Mouse (Mus musculus) thymus, postnatal 4 days (tissue): ENCODE data around the gene Cd300lg.
A peak's percentile ranks its signal among the peaks of the same experiment; 100 is the strongest.

Source experiments
- DNase-seq: peaks from one replicate; pipeline ENCODE4 v3.0.0; 2021

Cd300lg gene

DNA sequence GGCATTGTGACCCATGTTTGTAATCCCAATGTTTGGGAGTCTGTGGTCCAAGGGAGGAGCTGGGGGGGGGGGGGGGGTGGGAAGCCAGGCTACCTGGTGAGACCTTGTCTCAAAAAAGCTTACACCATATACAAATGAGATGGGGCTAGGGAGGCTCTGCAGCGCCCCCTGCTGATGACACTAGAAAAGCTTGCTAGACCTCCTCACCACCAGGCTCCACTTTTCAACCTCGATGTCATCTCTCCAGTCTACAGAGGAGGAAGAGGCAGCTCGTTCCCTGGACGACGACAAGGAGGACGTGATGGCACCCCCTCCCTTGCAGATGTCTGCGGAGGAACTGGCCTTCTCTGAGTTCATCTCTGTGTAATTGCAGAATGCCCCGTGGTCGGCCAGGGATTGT lies 12.5 kb downstream of the Cd300lg start:
- peak; percentile 71 for DNase-seq

DNA sequence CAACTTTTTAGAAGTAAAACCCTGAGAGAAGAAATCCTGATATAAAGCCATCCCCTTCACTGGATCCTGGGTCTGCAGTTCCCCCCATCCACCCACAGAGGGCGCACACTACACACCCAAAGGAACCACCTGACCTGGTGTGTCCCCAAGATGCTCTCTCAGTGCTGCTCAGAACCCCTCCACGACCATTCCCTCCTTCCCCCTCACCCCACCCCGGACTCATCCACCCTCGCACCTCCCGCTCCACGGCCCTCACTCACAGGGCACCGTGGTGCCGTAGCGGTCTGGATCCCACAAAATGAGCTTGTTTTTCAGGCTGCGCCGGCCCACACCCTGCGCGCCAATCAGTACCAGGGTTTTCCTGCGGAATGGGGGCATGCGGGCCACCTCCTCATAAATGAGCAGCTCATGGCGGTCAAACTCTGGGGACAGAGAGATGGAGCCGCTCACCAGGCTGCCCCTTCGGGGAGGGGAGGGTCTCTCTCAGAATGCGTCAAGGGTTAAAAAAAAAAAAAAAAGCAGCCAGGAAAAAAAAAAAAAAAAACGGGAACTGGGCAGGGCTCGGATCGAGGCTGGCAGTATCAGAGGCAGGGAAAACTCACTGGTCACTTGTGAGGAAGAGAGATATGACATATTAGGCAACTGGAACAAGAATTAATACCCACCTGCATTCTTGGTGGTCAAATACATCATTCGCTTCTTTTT lies 20.1 kb downstream of the Cd300lg start:
- peak; percentile 75 for DNase-seq

DNA sequence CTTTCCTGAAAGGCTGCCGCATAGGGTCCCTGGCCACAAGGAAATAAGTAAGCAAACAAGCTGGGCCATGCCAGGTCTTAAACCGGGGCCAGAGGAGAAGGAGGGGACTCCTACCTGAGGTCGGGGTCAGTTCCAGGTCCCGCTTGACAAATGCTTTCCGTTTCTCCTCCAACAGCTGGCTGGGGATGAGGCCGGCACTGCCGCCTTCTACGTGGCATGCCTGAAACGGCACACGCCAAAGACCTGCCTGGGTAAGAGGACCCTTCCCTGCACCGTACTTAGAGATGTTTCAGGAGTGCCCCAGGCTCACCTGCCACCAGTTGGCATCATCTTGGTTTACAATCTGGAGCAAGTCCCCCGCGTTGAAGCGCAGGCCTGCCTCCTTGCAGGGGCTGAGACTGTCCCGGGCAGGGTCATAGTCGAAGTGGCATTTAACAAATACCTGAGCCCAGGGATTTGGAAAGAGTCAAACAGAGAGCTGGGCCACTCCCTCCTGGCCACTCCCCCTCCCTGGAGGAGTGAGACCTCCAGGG lies 20.7 kb downstream of the Cd300lg start:
- DNase-seq, result no peak

DNA sequence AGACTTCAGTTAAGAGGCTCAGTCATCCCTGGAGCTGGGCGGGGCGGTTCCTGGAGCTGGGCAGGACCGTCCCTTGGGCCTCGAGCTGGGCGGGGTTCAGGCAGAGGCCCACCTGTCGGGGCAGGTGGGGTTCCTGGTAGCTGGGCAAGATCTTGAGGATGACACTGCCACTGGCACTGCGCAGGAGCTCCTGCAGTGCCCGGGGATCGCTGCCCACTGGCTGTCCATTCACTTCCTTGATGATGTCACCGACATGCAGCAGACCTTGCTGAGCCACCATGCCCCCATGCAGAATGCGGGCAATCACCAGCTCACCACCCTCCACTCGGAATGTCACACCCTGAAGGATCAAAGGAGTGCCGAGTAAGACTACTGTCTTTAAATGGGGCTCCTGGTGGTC lies 21.8 kb downstream of the Cd300lg start:
- no peak for DNase-seq

DNA sequence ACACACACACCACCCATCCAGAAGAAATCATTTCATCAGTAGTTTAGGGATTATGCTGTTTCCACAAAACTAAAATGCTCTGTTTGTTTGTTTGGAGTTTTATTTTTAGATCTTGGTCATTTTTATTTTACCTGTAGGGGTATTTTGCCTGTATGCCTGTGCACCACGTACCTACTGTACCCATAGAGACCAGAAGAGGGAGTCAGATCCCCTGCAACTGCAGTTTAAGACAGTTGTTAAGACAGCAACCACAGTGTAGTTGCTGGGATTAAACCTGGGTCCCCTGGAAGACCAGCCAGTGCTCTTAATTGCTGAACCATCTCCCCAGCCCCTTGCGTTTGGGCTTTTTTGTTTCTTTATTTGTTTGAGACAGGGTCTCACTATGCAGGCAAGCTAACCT lies 27.7 kb downstream of the Cd300lg start:
- no peak for DNase-seq

DNA sequence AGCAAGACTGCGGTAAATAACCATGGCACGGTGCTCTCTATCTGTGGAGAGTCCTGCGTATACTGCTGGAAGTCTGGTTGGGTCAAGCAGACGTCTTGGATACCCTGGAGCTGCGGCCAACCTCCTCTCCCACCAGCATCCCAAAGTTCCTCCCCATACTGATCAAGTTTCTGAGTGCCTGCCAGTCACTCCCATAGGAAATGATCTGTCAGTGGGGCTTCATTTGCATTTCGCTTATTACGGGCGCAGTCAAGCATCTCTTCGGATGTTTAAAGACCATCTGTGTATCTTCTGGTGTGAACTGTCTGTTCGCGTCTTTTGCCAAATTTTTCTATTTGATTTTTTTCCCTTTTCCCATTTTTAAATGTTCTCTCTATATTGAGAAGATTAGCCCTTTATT lies 28.3 kb downstream of the Cd300lg start:
- no peak for DNase-seq

DNA sequence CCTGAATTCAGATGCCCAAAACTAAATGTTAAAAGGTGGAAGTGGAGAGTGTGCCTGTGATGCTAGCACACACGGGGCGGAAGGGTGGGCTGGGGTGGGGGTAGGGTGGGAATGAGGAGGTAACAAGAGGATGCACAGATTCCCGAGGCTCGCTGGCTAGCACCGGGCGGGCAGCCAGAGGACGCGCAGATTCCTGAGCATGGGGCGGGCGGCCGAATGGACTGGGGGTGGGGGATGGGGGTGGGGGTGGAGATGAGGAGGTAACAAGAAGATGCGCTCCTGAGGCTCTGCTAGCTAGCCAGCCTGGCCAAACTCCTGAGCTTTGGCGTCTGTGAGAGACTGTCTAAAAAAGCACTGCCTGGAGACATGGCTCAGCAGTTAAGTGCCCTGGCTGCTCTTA lies 29.1 kb downstream of the Cd300lg start:
- no peak for DNase-seq

DNA sequence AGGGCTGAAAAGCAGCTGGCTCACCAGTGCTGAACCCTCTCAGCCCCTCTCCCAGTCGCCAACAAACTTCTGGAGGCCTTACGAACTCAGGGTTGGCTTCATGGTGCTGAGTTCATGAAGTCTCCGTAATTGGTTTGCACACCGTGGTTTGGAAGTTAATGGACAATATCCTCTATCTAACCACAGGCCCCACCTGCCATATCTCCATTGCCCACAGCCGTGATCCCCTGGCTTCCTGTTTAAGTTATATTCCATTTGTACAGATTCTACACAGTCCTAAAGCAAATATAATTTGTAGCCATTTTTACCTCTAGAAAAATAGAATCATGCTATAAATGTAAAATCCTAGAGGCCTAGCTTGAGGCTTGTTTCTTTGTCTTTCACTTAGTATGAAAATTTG lies 31.4 kb downstream of the Cd300lg start:
- DNase-seq, result no peak

DNA sequence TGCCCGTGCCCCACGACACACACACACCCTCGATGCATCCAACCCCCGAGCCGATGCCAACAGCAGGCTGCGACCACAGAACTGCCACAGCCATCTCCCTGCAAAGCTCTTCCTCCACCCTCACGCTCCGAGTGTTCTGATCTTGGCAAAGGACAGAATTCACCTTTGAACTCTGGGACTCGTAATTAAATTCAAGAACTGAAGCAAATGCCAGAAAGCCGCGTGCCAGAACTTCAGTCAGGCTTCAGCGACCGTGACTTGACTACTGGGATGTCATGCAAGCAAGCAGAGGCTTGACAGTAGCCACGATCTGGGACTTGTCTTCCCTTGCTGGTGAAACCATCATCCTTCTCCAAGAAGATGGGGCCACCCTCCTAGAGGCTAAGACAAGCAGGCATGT lies 32.4 kb downstream of the Cd300lg start:
- DNase-seq, result no peak

DNA sequence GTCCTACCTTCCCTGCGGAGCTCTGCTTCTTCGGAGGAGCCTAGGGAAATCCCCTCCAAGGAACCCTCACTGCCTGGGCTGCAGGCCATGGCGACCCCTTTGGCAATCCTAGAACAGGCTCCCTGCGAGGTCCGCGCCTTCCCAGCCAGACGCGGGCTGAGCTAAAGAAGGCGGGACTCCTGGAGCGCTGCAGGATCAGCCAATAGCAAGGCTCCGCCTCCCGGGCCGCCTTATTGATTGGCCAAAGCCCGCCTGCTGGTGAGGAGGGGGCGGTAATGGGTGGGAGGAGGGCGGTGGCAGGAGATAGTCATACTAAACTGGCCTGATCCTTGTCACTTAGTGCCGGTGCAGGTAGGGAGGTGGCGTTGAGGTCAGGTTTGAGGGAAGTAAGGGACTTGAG lies 41.0 kb downstream of the Cd300lg start:
- peak; percentile 47 for DNase-seq

DNA sequence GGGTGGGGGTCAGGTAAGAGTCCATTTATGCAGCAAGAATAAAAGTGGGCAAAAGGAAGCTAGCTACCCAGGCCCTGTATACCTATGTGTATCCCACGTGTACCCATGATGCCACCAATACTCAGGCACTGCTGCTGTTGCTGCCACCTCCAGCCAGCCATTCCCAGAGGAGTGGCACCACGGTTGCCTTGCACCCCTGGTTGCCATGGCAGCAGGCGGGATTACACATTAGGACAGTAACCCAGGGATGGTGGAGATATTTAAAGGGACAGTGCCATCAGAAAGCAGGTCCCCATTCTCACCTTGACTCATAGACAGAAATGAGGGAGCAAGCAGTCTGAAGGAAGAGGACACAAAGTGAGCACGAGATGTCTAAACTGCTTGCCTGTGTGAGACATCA lies 41.9 kb downstream of the Cd300lg start:
- no peak for DNase-seq

DNA sequence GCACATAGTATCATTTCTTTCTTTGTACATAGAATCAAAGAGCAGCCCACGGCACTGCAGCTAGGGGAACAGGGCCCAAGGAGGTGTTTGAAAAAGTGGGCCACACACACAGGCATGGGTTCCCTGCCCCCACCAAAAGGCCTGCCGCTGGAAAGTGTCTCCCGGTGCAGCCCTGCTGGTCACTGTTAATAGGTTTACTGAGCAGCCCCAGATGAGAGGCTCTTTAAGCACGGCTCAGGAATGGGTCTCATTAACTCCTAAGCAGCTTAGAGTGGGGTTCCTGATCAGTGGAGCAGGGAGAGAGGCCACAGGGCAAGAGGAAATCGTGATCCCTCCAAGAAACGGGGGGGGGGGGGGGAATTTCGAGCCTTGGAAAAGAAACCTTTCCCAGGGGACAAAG lies 42.9 kb downstream of the Cd300lg start:
- DNase-seq, result no peak

DNA sequence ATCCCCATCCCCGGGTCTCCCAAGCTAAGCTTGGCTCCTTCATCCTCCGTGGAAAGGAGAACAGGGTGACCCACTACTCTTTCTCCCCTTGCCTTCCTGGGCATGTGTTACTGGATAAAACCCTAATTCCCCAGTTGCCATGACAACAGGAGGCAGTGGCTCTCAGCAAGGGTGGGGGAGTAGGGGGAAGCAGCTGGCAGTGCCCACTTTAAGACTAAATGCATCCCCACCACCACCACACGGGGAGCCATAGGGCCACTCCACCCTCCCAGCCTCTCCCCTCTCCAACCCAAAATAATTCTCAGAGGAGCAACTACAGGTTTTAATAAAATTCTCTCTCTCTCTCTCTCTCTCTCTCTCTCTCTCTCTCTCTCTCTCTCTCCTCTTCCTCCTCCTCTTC lies 45.0 kb downstream of the Cd300lg start:
- no peak for DNase-seq

DNA sequence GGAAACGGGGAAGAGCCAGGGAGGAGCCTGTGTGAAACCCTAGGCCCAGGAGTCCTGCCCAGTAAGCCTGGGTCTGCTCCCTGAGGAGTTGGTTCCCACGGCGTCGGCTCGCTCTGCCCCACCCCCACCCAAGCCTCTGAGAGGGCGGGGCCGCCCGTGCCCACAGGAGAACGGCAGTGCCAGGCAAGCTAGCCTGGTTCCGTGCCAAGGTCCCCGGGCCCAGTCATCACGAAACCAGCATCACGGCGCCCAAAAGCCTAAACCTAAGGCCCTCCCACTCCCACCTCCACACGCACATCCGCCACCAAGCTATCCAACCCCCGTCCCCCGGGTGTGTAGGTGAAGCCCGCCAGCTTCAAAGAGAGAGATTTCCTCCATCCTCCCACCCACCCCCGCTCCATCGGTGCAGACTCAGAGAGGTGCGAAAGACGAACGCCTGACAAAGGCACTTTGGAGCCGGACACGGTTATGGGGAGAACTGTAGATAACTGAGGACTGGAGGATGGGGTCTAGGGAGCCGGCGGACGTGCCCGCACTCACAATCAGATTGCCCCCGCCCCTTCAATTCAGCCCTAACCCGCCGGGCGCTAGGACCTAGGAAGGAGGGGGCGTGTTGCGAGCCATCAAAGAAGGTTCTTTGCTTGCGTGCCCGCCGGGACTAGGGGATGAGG lies 45.9 kb downstream of the Cd300lg start:
- peak; percentile 61 for DNase-seq

DNA sequence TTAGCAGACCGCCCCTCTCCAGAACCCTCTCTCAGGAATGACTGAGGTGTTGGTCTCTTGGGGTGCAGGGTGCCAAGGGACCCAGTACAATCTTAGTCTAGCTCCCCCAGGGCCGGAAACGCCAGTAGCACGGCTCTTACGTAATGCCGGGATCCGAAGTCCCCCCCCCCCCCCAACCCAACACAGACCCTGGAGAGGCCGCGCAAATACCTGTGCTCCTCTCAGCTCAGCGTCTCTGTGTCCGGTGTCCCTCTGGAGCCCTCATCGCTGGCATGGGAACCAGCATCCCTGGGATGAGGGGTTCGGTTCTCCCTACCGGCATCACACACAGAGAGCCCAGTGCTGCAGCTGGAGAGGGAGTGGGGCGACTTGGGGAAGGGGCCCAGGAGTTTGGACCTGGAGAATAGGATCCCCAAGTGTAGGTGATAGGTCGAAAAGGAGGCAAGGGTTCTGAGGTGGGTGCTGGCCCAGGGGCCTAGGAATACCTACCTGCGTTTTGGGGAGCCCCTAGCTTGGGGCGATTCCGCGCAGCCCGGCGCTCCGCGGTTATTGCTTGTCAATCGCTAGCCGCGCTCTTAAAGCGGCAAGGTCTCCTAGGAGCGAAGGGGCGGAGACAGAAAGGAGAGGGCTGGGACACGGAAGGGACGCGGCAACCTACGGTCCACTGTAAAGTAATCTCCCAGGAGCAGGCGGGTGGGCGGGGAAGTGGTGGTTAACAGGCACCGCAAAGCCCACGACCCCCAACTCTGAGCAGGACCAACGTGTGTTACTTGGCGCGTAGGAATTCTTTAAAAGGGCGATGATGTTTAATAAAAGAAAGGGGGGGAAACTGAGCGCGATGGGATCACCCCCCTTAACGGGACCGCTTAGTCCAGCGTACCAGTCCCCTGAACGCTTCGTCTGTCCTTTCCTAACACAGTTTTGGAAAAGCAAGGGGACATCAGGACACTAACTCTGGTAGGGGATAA lies 46.9 kb downstream of the Cd300lg start, which contains the start of gene Mpp2:
Gene Mpp2, minus strand, starts transcription at position 585 of the 968 bp plus-strand sequence.
- DNase-seq, result peak; percentile 32

DNA sequence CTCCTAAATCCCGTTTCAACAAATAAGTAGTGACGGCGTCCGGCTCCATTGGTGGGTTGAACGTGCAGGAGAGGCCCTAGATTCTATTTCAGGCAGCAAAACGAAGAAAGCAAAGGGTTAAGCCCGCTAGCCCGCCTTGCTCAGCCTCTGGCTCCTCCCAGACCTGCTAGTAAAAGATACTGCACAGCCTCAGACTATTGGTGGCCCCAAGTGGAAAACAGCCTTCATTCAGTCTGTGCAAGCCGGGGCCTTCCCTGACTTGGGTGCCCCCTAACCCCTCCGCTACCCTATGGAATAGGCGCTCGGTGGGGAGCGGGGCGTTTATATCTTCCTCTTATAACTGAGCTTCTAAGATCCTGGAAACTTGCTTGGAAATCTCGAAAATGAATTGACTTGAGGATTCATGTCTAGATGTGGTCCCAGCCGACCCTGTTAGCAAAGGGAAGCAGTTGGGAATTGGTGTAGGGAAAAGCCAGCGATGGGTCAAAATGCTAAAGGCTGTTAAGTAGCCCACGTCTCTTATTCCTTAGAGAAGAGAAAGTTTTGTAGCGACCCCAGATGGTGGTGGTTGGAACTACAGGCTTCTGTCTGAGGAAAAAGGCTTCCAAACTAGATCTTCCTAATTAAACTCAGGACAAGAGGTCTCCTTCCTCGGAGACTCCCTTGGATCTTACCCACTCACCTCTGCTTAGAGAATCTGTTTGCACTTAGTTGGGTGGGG lies 47.9 kb downstream of the Cd300lg start:
- peak; percentile 35 for DNase-seq

DNA sequence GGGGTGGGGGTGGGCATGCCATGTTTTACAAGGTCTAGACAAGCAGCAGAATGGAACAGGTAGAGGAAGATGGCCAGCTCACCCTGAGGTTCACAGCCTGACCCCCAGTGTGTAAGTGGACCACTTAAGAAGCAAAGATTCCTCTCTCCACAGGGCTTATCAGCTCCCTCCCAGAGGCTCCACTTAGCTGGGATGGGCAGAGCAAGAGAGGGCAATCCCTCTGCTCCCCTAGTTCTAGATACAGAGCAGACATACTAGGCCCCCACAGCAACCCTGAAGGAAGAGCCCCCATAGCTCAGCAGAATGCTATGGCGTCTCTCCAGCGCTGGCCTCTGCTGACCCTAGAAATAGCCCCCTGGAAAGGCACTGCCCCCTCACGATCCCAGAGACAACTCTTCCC lies 54.4 kb downstream of the Cd300lg start:
- no peak for DNase-seq

DNA sequence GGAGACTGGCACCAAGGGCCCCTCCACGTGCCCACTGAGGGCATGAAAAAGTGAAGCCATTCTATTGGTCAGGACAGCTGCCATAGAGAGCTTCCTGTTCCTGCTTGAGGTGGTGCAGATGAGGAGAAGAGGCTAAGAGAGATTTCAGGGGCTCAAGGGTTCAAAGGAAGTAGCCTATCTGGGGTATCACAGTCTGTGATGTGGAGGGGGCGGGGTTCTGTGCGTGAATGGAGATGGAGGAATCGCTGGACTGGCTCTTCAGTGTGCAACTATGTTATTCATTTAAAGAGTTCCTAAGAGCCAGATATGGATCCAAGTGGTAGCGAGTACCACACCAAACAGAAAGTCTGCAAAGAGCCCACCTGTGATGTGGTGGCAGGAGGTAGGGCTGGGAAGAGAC lies 55.1 kb downstream of the Cd300lg start:
- DNase-seq, result no peak

DNA sequence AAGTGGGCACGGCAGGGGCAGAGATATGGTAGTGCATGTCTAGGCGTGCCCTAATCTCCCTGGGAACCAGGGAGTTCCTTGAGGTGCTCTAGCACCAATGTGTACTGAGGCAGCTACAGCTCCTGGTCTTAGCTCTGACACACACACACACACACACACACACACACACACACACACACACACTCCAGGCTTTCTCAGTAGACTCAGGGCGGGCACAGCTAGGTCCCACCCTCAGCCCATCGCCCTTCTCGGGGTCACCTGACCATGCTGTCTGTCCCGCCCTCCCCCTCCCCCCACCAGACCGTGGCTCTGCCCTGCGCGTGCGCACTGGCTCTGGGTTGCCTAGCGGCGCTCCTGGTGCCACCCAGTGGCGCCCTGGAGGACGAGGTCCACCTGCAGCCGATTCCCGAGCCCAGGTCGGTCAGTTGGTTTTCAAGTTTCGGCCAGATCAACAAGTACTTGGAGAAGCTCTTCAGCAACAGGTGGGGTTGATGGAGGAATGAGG lies 55.6 kb downstream of the Cd300lg start:
- DNase-seq, result peak; percentile 74

DNA sequence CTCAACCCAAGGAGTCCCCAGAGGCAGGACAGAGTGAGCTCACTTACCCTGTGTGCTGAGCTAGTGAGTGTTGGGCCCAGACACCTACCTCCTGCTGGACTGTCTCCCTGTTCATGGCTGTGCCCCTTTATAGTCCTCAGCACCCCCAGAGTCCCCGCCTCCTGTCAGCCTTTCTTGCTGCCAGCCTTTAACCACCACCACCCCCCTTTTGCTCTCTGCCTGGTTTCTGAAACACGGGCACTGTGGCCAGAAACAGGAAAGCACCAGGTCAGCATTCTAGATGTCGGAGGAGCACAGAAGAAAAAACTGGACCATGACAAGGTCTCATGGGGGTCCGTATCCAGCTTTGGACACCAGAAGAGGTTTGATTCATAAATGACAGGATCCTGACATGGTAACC lies 59.9 kb downstream of the Cd300lg start, which contains the start of gene Ppy:
Gene Ppy, minus strand, starts transcription at position 101 of the 400 bp plus-strand sequence.
- DNase-seq, result no peak

DNA sequence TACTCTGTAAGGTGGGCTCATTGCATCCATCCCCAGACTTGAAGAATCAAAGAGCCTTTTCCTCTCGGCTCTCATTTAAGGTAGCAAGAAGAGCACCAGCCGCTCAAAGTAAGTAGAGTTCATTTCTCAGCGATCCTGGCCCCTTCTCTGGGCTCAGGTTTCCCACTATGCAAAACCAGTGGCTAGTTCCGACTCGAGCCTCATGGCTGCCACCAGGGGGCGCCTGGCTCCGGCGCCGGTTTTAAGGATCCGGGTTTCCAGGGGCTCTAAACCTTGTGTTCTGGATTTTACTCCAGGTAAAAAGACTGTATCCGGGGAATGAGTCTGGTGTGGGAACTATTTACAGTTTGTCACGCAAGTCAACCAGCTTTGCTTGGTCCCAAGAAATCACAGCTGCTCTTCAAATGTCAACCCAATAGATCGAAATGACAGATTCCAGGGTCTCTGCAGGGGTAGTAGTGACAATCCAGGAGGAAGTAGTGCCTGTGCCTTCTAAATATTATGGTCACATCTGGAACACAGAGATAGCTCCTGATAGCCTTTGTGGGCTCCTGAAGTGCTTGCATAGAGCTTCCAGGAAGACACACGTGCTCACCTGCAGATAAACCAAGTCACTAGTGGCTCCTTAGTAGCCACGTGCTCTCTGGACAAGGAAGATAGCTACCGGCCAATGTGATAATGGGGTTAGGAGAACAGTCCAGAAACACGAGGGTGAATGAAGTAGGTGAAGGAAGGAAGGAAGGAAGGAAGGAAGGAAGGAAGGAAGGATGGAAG lies 61.4 kb downstream of the Cd300lg start:
- DNase-seq, result peak; percentile 80
